Mouse (Mus musculus) myocyte (in vitro differentiated cells): Measurements from ENCODE around the gene Trim9. TPM values are rescaled to one million over a fixed set of nuclear protein-coding genes. Genes with fewer than 3 reads are reported as not detected.

Source experiments
- H3K27me3 ChIP-seq: one replicate; pipeline ENCODE4 v1.6.1; 2011; ENCODE audit not compliant: control insufficient read depth, insufficient read depth, insufficient read length
- H3K36me3 ChIP-seq: one replicate; pipeline ENCODE4 v1.6.1; 2011; ENCODE audit not compliant: control insufficient read depth, insufficient read depth
- H3K4me2 ChIP-seq: one replicate; pipeline ENCODE4 v1.6.1; 2011; ENCODE audit warnings: low read depth, control low read depth
- H3K4me3 ChIP-seq: one replicate; pipeline ENCODE4 v1.5.1; 2011; ENCODE audit warnings: mild to moderate bottlenecking, control low read depth, moderate library complexity
- H3K79me2 ChIP-seq: one replicate; pipeline ENCODE4 v1.6.1; 2011; ENCODE audit not compliant: control insufficient read depth, insufficient read depth
- H3ac ChIP-seq: one replicate; pipeline ENCODE4 v1.6.1; 2011; ENCODE audit not compliant: control insufficient read depth, insufficient read length
- CEBPB ChIP-seq: IDR thresholded peaks from 2 replicates; pipeline ENCODE4 v1.6.1; 2011; ENCODE audit warnings: mild to moderate bottlenecking, moderate library complexity; ENCODE audit not compliant: poor library complexity, insufficient read depth, severe bottlenecking
- E2F4 ChIP-seq: IDR thresholded peaks from one replicate; pipeline ENCODE4 v1.6.1; 2011; ENCODE audit warnings: mild to moderate bottlenecking, control low read depth, moderate library complexity; ENCODE audit not compliant: insufficient read depth
- MAX ChIP-seq: IDR thresholded peaks from one replicate; pipeline ENCODE4 v1.6.1; 2011; ENCODE audit warnings: low read depth, mild to moderate bottlenecking, control low read depth
- MYOD1 ChIP-seq, 3 experiments: IDR thresholded peaks; one replicate each; pipeline ENCODE4 v1.6.1; 2011; ENCODE audit warnings: control low read depth in 2 of 3, low read depth in 2 of 3, mild to moderate bottlenecking in 2 of 3, moderate library complexity in 1 of 3; ENCODE audit not compliant: insufficient read length in 2 of 3, control insufficient read depth in 1 of 3
- MYOG ChIP-seq, 3 experiments: IDR thresholded peaks; one replicate each; pipeline ENCODE4 v1.6.1; 2011; ENCODE audit warnings: control low read depth in 2 of 3, low read depth in 2 of 3, mild to moderate bottlenecking in 2 of 3; ENCODE audit not compliant: insufficient read length in 2 of 3, control insufficient read depth in 1 of 3, insufficient read depth in 1 of 3
- POLR2A ChIP-seq: IDR thresholded peaks from one replicate; pipeline ENCODE4 v1.6.1; 2011; ENCODE audit warnings: low read depth, mild to moderate bottlenecking, control low read depth, moderate library complexity; ENCODE audit not compliant: insufficient read length
- POLR2AphosphoS2 ChIP-seq: IDR thresholded peaks from one replicate; pipeline ENCODE4 v1.6.1; 2011; ENCODE audit warnings: low read depth, control low read depth; ENCODE audit not compliant: insufficient read length
- REST ChIP-seq: IDR thresholded peaks from one replicate; pipeline ENCODE4 v1.6.1; 2011; ENCODE audit warnings: mild to moderate bottlenecking, control low read depth, moderate library complexity; ENCODE audit not compliant: insufficient read depth, insufficient read length
- SRF ChIP-seq: IDR thresholded peaks from one replicate; pipeline ENCODE4 v1.6.1; 2011; ENCODE audit warnings: low read depth; ENCODE audit not compliant: control insufficient read depth, insufficient read length
- TCF12 ChIP-seq: IDR thresholded peaks from one replicate; pipeline ENCODE4 v1.6.1; 2011; ENCODE audit warnings: mild to moderate bottlenecking, control low read depth; ENCODE audit not compliant: poor library complexity, insufficient read depth, severe bottlenecking
- TCF3 ChIP-seq: IDR thresholded peaks from one replicate; pipeline ENCODE4 v1.6.1; 2011; ENCODE audit warnings: low read depth, control low read depth; ENCODE audit not compliant: insufficient read length
- USF1 ChIP-seq: IDR thresholded peaks from one replicate; pipeline ENCODE4 v1.6.1; 2011; ENCODE audit warnings: low read depth, mild to moderate bottlenecking, control low read depth, moderate library complexity
- polyA plus RNA-seq: library from polyadenylated mRNA; unstranded; fragments of >200 nt; fragmentation: generic; extraction: Trizol; gene quantifications from one replicate; pipeline ENCODE4 v1.2.1, GENCODE M21; 2012; ENCODE audit warnings: missing spikeins

Gene Trim9
- polyA plus RNA-seq, 1 experiment, result not detected

DNA sequence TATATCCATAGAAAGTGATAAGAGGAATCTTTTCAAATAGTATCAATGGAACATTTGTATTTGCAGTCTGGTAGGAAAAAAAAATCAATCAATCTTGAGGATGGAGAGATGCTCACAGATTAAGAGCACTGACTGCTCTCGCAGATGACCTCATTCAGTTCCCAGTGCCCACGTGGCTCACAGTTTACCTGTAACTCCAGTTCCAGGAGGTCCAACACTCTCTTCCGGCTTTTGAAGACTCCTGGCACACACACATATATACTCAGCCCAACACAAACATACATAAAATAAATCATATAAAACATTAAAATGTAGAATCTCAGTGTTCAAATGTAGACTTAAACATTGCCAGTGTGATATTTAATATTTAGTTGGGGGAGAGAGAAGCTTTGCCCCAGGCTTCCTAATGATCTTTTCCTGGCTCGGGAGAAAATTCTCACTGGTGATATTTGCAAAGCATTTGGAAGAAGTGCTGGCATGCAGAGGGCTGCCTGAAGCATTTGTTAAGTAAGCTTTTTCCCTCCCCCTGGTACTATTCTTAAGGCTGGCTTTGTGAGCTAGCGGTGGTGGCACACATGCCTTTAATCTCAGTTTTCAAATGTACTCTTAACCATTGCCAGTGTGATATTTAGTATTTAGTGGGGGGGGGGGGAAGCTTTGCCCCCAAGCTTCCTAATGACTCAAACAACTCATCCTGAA lies 45.2 kb downstream of the Trim9 start:
- Histone ChIP-seq H3ac (no peak overlapping the region), H3K4me3 (no peak overlapping the region), H3K4me2 (no peak overlapping the region), H3K36me3 (no peaks in the 10 kb centered on the region), H3K79me2 (no peaks in the 10 kb centered on the region), H3K27me3 (peaks cover 17% of the 10 kb centered on the region)
- TF ChIP-seq SRF (no peak), MYOG (IDR thresholded peaks at IDR 0.05; ENCODE audit: control insufficient read depth in 1 of 3, insufficient read depth in 1 of 3, insufficient read length in 2 of 3, low read depth in 2 of 3) (no peak), REST (no peak), CEBPB (no peak), POLR2AphosphoS2 (no peak), TCF3 (no peak), TCF12 (no peak), USF1 (no peak), MAX (no peak), E2F4 (no peak), MYOD1 (IDR thresholded peaks at IDR 0.05; ENCODE audit: control insufficient read depth in 1 of 3, insufficient read length in 2 of 3, low read depth in 2 of 3) (no peak), POLR2A (no peak)

- TF ChIP-seq POLR2AphosphoS2 (no peak), REST (no peak), E2F4 (no peak), POLR2A (no peak), TCF3 (no peak), MAX (no peak), USF1 (no peak), TCF12 (no peak), CEBPB (no peak), SRF (no peak)
- no peaks in the 10 kb centered on the region for H3K79me2 ChIP-seq
These were observed 53.3 kb downstream of the Trim9 start for GRCm38 (mm10) chr12:70293927-70294684.

DNA sequence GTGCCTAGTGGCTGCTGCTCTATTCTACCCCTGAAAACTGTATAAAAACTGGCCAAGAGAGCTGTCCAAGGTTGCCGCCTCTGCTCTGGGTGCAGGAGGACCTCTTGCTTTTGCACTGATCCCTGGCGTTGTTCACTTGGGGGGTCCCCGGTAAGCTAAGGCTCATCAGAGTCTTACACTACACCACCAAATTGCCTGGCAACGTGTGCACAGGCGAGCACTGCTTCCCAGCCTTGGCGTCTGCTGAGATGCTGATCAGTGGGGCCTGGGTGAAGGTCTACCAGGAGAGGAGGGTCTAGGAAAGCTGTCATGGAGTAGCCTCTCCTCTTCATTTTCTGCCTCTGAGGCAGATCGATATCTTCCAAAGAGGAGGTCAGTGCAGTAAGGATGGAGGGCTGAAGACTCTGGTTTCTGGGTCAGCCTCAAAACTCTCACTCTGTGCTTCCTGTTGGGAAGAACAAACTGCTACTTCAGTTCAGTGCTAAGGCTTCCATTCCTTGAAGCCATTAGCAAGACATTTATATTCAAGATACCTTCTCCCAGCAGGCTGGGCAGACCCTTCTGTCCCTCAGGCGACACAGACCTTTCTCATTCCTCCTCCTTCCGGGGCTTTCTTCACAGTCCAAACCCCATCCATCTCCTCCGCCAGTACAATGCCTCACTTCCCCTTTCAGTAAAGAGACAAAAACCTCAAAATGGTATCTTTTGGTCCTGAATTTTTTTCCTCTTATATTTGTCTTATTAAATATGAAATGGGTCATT lies 54.1 kb downstream of the Trim9 start:
- Histone ChIP-seq H3K27me3 (peaks cover 29% of the 10 kb centered on the region), H3K36me3 (no peaks in the 10 kb centered on the region), H3K4me2 (no peak overlapping the region), H3ac (no peak overlapping the region), H3K79me2 (no peaks in the 10 kb centered on the region), H3K4me3 (no peak overlapping the region)
- TF ChIP-seq MYOG (IDR thresholded peaks at IDR 0.05; ENCODE audit: control insufficient read depth in 1 of 3, insufficient read depth in 1 of 3, insufficient read length in 2 of 3, low read depth in 2 of 3), result no peak
- no peak for TF ChIP-seq REST
- TF ChIP-seq TCF3, result no peak
- TF ChIP-seq POLR2A, result no peak
- TF ChIP-seq SRF, result no peak
- TF ChIP-seq MYOD1 (IDR thresholded peaks at IDR 0.05; ENCODE audit: control insufficient read depth in 1 of 3, insufficient read length in 2 of 3, low read depth in 2 of 3), result no peak
- no peak for TF ChIP-seq MAX
- no peak for TF ChIP-seq USF1
- TF ChIP-seq TCF12, result no peak
- TF ChIP-seq CEBPB, result no peak
- TF ChIP-seq POLR2AphosphoS2, result no peak
- no peak for TF ChIP-seq E2F4

More at GRCm38 (mm10) chr12:70293927-70294684, 53.3 kb downstream of the Trim9 start:
- Histone ChIP-seq H3K36me3 (no peaks in the 10 kb centered on the region), H3K4me2 (no peak overlapping the region), H3ac (no peak overlapping the region), H3K4me3 (no peak overlapping the region), H3K27me3 (peaks cover 29% of the 10 kb centered on the region)

- Histone ChIP-seq H3K4me2 (no peak overlapping the region), H3K27me3 (peaks cover 5% of the 10 kb centered on the region), H3K36me3 (no peaks in the 10 kb centered on the region), H3ac (no peak overlapping the region), H3K79me2 (no peaks in the 10 kb centered on the region), H3K4me3 (no peak overlapping the region)
- TF ChIP-seq E2F4, result no peak
- no peak for TF ChIP-seq CEBPB
- no peak for TF ChIP-seq POLR2AphosphoS2
- no peak for TF ChIP-seq MAX
- no peak for TF ChIP-seq TCF3
- no peak for TF ChIP-seq USF1
- TF ChIP-seq REST, result no peak
- no peak for TF ChIP-seq TCF12
- TF ChIP-seq SRF, result no peak
These were observed 61.9 kb downstream of the Trim9 start for GRCm38 (mm10) chr12:70285521-70285920.

GRCm38 (mm10) chr12:70284979-70285378 lies 62.4 kb downstream of the Trim9 start:
- no peaks in the 10 kb centered on the region for H3K36me3 ChIP-seq

More at GRCm38 (mm10) chr12:70284979-70285378, 62.4 kb downstream of the Trim9 start:
- TF ChIP-seq E2F4, result no peak
- TF ChIP-seq TCF12, result no peak
- no peak for TF ChIP-seq CEBPB
- no peak for TF ChIP-seq REST
- TF ChIP-seq MAX, result no peak
- TF ChIP-seq SRF, result no peak
- TF ChIP-seq MYOD1 (IDR thresholded peaks at IDR 0.05; ENCODE audit: control insufficient read depth in 1 of 3, insufficient read length in 2 of 3, low read depth in 2 of 3), result no peak
- TF ChIP-seq USF1, result no peak
- no peak for TF ChIP-seq POLR2AphosphoS2
- no peak for TF ChIP-seq POLR2A
- no peak for TF ChIP-seq TCF3
- TF ChIP-seq MYOG (IDR thresholded peaks at IDR 0.05; ENCODE audit: control insufficient read depth in 1 of 3, insufficient read depth in 1 of 3, insufficient read length in 2 of 3, low read depth in 2 of 3), result no peak
- Histone ChIP-seq H3K79me2 (no peaks in the 10 kb centered on the region), H3K4me2 (no peak overlapping the region), H3K4me3 (no peak overlapping the region), H3ac (no peak overlapping the region), H3K27me3 (peaks cover 6% of the 10 kb centered on the region)
